Mouse (Mus musculus) CD8-positive naive resting alpha-beta T cell, adult 2 months (primary cell): ENCODE results near the gene Gins2.

ENCODE experiments used
- DNase-seq, 2 experiments: peaks; one replicate each; pipeline ENCODE4 v3.0.0; 2022; ENCODE audit warnings: low read depth in 2 of 2, low spot score in 2 of 2

Gins2 gene

DNA sequence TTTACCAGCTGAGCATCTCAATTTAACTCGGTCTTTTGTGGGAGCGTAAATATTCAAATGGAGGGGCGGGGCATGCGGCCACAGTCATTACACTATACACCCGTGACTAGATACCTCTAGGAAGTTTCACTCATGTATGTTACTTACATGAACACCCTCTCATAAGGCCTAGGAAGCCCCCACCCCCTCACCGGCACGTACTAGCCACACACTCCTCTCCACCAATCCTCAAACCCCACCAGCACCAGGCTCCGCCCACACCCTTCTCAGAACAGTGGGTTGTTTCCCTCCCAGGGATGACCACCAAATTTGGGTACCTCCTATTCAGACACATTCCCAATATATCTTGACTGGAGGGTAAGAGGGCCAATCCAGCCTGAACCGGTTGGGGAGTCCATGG lies 18.4 kb upstream of the Gins2 start:
- DNase-seq: no peak

DNA sequence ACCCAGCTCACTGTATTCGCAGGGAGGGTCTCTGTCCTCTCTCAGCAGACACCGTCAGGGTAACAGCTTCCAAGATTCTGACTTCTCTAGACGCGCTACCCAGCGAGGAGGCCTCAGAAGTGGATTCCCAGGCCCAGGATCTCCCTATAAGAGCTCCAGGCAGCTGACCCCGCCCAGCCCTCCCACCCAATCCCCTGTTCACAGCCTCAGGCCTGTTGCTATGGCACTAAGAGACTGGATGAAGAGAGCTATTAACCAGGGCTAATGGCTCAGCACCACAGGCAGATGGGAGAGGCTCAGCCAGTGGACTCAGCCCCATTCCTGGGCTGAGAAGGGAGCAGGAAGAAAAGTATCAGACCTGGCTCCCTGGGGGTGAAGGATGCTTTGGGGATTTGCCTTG lies 13.6 kb upstream of the Gins2 start:
- DNase-seq: no peak

DNA sequence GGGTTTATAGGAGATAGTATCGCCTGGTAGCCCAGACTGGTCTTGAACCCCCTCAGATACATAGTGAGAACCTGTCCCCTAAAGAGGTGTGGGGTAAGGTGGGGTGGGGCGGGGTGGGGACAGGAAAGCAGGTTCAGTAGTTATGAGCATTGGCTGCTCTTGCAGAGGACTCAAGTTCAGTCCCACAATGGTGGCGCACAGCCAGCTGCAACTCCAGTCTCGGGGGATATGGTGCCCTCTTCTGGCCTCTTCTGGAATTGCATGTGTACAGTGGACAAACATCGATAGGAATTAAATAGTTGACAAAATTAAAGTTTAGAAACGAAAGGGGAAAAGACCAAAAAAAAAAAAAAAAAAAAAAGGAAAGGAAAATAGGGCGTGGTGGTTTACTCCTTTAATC lies 10.4 kb upstream of the Gins2 start:
- DNase-seq: peak; percentile 72 to 73

DNA sequence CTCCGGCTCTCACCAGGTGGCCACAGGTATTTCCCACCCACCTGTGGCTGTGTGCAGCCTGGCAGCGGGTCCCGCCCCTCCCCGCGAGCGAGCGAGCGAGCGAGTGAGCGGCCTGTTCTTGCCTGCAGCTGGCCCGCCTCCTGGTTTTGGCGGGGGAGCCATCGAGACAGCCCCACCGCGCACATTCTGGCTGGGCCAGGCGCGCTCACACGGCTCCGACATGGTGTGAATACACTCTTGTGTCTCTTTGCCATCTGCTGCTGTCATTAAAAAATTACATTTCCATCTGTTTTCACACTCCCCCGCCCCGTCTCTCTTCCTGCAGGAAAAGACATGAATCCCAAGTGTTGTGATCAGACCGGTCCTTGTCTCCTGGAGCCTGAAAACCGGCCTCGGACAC lies 9.5 kb upstream of the Gins2 start:
- DNase-seq: no peak

DNA sequence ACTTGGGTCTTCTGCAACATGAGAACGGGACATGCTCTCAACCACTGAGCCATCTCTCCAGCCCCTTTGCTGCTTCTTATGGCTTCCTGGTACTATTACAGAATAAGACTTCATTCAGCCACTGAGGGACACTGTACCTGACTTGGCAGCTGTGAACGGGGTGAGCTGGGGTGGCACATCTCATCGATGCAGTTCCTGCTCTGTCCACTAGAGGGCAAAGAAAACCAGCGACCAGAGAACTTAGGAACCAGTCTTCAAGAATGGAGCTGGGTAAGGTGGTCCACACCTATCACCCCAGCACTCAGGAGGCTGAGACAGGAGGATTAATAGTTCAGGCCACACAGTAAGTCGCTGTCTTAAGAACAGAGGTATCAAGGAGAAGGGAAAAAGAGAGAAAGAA lies 6.9 kb upstream of the Gins2 start:
- DNase-seq: peak; percentile 58 to 60

DNA sequence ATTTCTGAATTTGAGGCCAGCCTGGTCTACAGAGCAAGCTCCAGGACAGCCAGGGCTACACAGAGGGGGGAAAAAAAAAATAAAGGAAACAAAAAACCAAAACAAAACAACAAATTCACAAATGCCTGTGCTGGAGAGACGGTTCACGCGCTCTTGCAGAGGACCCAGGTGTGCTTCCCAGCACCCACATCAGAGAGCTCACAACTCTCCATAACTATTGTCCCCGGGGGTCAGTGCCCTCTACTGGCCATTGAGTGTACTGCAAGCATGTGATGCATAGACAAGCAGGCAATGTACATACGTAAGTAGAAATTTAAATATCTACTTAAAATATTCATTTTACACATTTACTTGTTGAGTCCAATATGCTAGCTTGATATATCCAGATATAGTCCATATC lies 5.5 kb upstream of the Gins2 start:
- peak in 1 of 2 experiments; percentile 31 for DNase-seq

DNA sequence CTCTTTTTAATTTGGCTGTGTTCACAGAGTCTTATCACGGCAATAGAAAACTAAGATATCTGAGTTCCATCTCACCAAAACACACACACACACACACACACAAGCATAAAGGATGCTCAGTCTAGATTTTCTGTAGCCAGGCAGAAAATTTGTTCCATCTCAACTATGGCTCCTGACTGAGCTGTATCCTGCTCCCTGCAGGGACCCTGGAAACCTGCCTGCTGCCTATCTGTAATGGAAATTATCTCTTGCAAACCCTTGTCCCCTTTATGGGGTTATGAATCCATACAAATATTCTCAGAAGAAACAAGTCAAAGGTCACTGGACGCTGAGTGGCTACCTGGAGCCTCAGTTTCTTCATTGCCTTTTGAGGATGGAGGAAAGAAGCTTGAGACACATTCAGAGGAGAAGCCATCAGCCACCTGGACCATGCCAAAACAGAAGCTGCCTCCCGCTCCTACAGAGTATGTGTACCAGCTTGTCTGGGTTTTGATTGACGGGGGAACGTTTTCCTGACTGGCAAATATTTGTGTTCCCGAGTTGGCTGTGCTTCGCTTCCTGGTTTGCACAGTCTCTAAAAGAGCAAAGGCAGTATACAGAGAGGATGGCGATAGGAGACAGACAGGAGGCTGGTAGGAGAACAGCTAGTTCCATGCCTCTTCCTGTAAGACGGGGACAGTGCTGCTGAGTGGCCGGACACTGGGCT lies 2.6 kb upstream of the Gins2 start:
- DNase-seq: no peak

DNA sequence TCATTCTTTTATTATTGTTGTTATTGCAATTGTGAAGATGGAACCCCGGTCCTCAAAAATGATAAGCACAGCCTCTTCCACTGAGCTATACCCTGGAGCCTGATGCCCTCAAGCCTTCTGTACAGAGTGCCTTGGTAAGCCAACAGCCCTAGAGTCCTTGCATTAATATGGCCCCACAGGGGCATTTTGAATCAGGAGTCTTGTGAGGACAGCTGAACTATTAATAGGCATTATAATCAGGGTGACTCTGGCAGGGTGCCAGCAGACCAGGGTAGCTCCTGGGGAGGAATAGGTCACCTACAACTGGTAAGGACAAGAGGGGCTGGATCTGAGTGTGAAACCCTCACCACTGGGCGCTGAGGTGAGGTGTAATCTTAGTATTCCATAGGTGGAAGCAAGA lies 817 bp upstream of the Gins2 start:
- DNase-seq: no peak

DNA sequence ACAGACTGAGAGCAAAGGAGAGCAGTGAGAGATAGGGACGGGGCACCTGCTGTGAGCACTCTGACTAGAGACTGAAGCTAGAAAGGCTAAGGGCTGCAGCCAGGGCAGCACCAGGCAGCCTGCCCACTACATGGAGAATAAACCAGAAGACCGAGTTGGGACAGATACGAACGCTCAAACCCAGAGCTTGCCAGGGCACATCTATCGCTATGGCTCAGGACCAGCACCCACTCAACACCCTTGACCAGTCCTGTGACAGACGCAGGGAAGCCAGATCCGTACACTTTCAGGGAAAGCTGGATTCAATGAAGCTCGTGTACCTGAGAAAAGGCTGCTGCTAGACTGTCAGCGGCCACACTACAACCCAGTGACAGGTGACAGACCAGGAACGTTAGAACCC lies 3.6 kb downstream of the Gins2 start:
- no peak for DNase-seq

DNA sequence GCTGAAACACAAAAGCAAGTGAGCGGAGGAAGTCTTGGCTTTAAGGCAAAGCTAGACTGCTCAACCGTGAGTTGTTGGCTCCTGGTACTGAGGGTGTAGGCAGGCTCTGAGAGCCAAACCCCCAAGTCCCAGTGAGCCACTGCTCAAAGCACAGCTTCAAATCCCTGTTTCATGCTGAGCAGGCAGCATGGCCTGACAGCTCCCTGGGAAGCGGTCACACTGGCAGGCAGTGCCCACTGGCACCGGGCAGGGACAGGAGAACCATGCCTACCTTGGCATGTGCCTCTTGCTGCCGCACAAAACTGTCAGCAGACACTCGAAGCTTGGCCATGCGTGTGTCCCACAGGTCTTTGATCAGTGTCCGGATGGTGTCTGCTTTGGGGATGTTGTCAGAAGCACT lies 7.3 kb downstream of the Gins2 start:
- no peak for DNase-seq

DNA sequence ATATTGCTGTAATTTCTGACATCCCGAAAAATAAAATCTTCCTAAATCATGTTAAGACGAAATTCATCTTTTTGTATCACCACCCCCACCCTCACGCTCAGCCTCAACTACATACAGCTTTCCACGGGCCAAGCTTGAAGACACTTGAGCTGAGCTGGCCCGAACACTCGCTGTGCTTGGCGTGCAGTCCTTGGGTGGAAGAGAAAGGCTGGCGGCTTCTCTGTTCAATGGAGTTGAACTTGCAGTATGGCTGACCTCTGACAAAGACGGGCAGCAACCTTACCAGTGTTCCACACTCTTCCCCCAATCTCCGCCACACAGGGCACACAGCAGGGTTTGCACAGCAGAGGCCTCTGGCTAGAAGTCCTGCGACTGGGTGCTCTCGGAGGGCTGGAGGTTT lies 7.8 kb downstream of the Gins2 start:
- no peak for DNase-seq

DNA sequence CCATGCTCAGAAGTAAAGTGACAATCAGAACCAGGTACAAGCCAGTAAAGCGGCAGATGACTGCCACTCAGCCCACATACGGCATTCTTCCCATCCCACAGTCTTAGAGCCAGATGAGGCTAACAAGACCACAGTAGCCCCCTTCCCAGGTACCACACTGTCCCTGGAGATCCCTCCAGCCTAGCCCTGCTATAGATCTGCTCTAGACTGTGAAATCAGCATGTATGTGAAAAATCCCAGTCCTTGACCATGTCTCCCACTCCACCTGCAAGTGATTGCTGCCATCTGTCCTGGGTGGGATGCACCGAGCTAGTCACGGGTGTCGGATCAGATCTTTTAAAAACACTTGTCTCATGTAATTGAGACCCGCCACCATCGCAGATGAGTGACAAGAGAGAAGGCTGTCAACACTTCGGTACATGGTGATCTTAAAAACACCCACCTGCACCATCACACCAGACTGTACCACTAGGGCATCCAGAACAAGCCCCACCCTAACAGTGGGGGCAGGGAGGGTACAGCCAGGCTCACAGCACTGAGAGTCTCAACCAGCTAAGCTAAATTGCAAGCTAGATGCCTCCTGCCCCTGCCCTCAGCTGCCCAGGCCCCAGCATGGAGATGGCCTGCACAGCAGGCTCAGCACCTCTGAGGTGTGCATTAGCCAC lies 8.6 kb downstream of the Gins2 start:
- DNase-seq: no peak

DNA sequence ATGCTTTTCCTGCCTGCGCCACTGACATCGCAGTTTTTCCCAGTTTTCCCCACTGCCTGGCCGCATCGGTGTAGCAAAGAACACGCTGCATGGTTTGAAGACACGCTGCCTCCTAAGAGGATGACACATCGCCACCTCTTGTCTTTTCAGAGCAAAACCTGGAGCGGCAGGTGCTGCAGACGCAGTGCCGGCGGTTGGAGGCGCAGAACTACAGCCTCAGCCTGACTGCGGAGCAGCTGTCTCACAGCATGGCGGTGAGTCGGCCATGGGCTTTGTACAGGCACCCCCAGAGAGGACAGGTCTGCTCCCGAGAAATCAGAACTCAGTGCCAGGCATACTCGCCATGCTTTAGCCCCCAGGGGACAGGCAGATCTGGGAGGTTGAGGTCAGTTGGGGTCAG lies 11.3 kb downstream of the Gins2 start:
- no peak for DNase-seq

DNA sequence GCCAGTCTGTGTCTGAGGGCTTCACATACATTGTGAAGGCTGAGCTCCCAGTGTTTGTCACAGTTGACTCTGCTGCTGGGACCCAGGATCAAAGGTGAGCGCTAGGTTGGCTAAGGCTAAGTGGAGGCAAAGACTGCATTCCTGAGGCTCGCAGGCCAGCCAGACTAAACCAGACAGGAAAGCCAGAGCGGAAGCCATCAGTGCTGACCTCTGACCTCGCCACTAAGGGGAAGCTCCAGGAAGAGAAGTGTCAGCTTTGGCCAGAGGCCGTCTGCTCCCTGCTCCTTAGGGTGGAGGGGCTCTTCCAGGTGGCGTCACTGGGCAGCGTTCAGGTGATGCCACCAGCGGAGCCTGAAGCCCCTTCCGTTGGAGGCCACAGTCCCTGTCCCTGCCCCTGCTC lies 13.3 kb downstream of the Gins2 start:
- no peak for DNase-seq

DNA sequence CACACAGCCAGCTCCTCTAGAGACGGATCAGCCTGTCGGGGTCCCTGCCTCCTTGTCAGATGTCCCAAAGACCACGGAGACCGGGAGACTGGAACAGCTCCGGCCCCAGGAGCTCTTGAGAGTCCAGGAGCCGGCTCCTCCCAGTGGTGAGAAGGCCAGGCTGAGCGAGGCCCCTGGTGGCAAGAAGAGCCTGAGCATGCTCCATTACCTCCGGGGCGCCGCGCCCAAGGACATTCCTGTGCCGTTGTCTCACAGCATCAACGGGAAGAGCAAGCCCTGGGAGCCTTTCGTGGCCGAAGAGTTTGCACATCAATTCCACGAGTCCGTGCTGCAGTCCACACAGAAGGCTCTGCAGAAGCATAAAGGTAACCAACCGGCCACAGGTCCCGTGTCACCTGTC lies 14.2 kb downstream of the Gins2 start:
- DNase-seq: no peak

DNA sequence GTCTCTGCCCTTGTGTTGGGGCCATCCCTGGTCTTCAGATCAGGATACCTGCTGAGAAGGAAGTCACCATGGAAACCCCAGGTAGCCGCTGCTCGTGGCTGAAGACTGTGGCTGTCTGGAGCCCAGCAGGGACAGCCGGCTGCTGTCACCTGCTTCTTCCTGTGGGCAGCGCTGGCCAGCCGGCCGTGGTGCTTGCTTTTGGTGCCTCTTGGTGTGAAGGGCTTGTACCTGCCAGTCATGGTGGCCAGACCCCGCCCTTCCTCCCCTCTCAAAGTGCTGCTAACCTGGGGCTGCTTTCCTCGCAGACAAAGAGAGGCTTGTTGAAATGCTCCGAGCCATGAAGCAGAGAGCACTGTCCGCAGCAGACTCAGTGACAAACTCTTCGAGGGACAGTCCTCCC lies 15.2 kb downstream of the Gins2 start:
- DNase-seq: no peak

DNA sequence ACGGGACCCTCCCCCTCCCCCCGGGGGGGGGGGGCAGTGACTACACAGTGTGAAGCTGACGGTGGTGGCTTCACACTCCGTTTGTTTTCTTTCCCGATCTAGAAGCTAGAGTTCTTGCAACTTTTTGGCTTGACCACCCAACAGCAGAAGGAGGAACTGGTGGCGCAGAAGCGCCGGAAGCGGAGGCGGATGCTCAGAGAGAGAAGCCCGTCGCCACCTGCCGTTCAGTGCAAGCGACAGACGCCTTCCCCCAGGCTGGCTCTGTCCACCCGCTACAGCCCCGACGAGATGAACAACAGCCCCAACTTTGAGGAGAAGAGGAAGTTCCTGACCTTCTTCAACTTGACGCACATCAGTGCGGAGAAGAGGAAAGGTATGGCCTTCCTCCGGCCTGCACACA lies 16.6 kb downstream of the Gins2 start:
- no peak for DNase-seq

DNA sequence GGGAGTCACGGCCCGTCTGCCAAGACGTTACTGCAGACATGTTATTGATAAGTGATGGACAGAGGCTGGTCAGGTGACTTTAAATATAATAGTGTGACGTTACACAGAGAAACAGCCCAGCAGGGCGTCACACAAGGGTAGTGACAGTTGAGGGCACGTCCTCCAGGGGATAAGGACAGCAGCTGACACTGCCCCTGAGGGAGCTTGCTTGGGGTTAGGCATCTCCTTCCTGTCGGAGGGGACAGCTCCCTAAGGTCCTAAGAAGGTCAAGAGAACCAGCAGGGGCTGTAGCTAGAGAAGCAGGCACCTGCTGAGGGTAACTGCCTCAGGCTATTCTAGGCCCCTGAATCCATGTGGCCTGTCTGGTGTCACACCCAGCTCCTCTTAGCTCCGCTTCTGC lies 17.5 kb downstream of the Gins2 start:
- no peak for DNase-seq

DNA sequence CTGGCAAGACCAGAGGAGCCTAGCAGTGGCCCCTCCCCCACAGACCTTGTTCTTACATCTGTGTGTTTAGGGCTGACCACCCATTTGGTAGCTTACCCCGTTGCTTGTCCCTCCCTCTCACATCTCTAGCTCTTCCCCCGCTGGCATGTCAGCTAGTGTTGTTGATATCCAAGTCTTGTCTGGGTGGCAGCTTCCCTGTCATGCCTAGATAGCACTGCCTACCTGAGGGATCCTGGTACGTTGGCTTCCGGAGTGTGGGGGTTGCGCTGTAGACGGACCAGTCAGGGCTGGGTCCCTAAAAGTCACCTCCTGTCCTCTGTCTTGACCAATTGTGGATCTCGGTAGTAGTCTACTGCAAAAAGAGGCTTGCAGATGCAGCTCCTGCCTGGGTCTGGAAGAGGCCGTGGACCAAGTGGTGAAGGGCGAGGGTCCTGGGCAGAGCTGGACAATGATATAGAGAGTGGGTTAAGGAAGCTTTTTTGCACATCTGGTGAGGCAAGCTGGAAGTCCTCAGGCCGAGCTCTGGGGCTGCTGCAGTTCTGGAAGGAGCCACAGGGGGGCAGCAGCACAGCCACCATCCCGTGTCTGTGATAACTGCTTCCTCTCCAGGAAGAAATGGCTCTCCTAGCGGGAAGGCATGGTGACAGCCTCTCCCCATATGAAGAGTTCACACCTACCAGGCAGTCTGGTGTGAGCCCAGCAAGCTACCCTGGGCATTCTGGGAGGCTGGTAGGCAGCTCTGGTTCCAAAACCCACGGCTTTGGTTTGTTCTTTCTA lies 19.0 kb downstream of the Gins2 start:
- peak; percentile 55 to 62 for DNase-seq

DNA sequence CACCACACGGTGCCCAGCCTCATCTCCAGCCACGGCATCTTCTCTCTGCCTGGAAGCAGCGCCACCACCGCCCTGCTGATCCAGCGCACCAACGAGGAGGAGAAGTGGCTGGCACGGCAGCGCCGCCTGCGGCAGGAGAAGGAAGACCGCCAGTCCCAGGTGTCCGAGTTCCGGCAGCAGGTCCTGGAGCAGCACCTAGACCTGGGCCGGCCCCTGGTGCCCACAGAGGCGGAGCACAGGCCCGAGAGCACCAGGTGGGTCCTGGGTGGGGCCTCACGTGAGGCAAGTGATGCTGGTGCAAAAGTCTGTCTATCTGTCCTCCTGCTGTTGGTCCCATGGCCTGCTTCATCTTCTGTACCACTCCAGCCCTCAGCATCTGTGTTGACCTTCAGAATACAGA lies 20.0 kb downstream of the Gins2 start:
- no peak for DNase-seq

DNA sequence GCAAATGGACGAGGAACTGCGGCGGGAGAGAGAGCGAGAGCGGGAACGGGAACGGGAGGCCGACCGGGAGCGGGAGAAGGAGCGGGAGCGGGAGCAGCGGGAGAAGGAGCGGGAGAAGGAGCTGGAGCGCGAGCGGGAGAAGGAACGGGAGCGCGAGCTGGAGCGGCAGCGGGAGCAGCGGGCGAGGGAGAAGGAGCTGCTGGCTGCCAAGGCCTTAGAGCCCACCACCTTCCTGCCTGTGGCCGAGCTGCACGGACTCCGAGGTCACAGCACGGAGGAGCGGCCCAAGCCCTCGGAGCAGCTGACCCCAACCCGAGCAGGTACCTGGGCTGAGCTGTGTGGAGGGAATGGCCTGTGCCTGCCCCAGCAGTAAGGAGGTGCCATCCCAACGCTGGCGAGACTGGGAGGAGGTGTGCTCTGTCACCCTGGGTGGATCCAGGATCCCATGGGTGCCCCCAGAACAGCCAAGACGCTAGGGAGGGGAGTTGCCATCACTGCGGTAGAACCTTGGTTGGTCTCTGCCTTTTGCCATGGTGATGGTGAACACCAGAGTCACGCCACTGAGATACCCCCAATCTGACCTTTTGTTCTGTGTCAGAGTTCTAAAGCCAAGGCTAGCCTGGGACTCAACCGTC lies 20.8 kb downstream of the Gins2 start:
- DNase-seq: no peak

DNA sequence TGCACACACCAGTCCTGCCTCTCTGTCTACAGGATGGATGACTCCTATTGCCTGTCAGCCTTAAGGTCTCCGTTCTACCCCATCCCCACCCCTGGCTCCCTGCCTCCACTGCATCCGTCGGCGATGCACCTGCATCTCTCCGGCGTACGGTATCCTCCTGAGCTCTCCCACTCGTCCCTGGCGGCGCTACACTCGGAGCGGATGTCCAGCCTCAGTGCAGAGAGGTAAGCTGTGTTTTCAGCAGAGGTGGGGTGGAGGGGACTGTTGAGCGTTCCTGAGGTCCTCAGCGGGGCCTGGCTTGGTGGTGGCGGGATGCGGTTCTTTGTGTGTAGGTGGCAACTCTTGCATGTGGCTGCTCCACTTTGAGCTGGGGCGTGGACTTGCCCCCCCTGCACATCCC lies 21.4 kb downstream of the Gins2 start:
- DNase-seq: no peak
